Mouse (Mus musculus) embryonic facial prominence, embryonic 10.5 days (tissue): Measurements from ENCODE around the gene Tom1. TPM values are rescaled to one million over a fixed set of nuclear protein-coding genes. Genes with fewer than 3 reads are reported as not detected.

Experiments
- DNase-seq: peaks from one replicate; pipeline ENCODE4 v3.0.0-alpha.2; 2017; ENCODE audit warnings: low spot score
- H3K27ac ChIP-seq: fragments of 300-500 bp; sonication (generic); replicated peaks from 2 replicates; pipeline ENCODE4 v1.5.1; 2016; ENCODE audit warnings: mild to moderate bottlenecking
- H3K27me3 ChIP-seq: fragments of 300-500 bp; sonication (generic); replicated peaks from 2 replicates; pipeline ENCODE4 v1.6.1; 2016; ENCODE audit warnings: low read depth, mild to moderate bottlenecking; ENCODE audit not compliant: poor library complexity, severe bottlenecking
- H3K36me3 ChIP-seq: fragments of 300-500 bp; sonication (generic); replicated peaks from 2 replicates; pipeline ENCODE4 v1.6.1; 2016; ENCODE audit warnings: mild to moderate bottlenecking, moderate library complexity
- H3K4me1 ChIP-seq: fragments of 300-500 bp; sonication (generic); 2 replicates; pipeline ENCODE4 v1.6.1; 2016
- H3K4me3 ChIP-seq: fragments of 300-500 bp; sonication (generic); 2 replicates; pipeline ENCODE4 v1.5.1; 2016; ENCODE audit warnings: mild to moderate bottlenecking, moderate library complexity
- H3K9me3 ChIP-seq: fragments of 300-500 bp; sonication (generic); 2 replicates; pipeline ENCODE4 v1.6.1; 2016; ENCODE audit warnings: mild to moderate bottlenecking
- WGBS: fragments of 180-500 bp; shearing (Covaris S2); methylation state at CpG from one replicate; pipeline ENCODE4 v1.1.7; 2016; 5-methylcytosine and 5-hydroxymethylcytosine counted together
- polyA plus RNA-seq: library from polyadenylated mRNA; unstranded; fragments of >200 nt; fragmentation: Nextera tagmentation; extraction: Ambion mirVana; gene quantifications from 2 replicates; pipeline ENCODE4 v1.2.1, GENCODE M21; 2016

Tom1 gene
- polyA plus RNA-seq, 1 experiment from 2014 or later: 32.3 TPM

DNA sequence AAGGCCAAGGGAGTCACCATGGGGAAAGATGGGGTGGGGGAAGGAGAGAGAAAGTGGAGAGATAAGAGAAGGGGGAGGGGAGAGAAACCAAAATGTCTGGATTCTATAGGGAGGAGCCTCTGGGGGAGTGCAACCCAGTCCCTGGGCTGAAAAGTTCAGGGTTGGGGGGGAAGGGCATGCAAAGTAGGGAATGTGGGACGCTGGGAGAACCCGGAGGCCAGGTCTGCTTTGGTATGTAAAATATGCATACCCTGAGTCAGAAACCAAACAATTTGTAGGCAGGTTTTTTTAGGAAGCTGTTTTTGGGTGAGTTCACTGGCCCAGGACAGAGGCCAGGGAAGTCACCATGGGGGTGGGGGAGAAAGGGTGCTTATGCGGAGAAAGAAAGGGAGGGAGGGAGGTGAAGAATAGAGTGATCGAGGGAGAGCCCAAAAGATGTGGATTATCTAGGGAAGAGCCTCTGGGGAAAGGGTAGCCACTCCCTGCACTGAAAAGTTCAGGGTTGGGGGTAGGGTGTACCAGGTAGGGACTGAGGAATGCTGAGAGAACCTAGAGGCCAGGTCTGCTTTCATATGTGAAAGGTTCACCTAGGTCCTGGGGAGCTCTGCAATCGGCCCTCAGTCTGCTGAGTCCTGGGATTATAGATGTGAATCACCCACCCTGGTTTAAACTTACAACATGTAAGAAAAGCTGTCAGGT lies 15.1 kb upstream of the Tom1 start:
- Histone ChIP-seq H3K27ac (no peak overlapping the region), H3K4me3 (no peak overlapping the region), H3K27me3 (no peaks in the 10 kb centered on the region), H3K36me3 (peaks cover 84% of the 10 kb centered on the region), H3K4me1 (peaks cover 11% of the 10 kb centered on the region), H3K9me3 (no peaks in the 10 kb centered on the region)
- DNase-seq: peak; percentile 45
- 33% methylated on average over 5 of the region's 5 CpGs for WGBS

DNA sequence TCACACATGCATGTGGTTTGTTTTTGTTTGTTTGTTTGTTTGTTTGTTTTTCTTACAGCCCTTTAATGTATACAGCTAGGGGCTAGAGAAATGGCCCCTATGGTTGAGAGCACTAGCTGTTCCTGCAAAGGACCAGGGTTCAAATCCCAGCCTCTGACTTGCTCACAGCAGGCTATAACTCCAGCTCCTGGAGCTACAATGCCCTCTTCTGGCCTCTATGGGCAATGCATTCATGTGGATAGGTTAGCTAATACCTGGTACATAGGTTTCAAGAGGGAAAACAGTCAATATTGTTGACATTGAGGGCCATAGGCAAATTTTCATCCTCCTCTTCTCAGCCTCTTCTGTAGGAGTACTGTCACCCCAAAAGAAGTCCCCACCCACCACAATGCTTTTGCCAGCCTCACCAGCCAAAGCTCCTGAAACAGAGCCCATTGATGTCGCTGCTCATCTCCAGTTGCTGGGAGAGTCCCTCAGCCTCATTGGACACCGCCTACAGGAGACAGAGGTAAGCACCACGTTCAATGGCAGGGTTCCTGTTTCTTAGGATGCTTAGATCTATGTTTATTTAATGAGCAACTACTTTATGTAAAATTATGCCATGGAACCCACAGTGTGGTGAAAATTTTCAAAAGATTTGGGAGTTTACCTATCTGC lies 9.7 kb upstream of the Tom1 start:
- DNase-seq: no peak
- 92% methylated on average over 3 of the region's 3 CpGs for WGBS
- peaks cover 95% of the 10 kb centered on the region for H3K36me3 ChIP-seq

DNA sequence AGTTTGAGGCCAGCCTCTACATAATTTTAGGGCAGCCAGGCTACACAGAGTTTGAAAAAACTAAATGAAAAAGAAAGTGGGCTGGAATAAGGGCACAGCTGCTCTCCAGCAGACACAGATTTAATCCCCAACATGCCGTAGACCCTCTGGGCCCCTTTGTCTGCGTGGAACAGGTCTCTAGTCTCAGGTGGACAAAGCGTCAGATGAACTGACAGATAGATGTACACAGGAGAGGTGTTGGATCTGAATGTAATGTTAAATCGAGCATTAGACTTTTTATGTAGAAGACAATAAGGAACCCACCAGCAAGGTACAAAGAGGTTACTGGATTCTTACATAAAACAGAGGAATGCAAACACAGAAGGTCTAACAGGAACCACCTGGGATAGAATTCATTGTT lies 7.7 kb upstream of the Tom1 start:
- no peaks in the 10 kb centered on the region for H3K9me3 ChIP-seq
- H3K4me3 ChIP-seq: no peak overlapping the region
- WGBS: 92% methylated on average over 4 of the region's 4 CpGs
- H3K27ac ChIP-seq: no peak overlapping the region
- no peaks in the 10 kb centered on the region for H3K4me1 ChIP-seq
- H3K36me3 ChIP-seq: peaks cover 100% of the 10 kb centered on the region
- no peaks in the 10 kb centered on the region for H3K27me3 ChIP-seq
- no peak for DNase-seq

More for the DNA sequence above, 9.7 kb upstream of the Tom1 start:
- no peak overlapping the region for H3K27ac ChIP-seq
- H3K9me3 ChIP-seq: no peaks in the 10 kb centered on the region
- H3K4me3 ChIP-seq: no peak overlapping the region
- H3K4me1 ChIP-seq: no peaks in the 10 kb centered on the region
- no peaks in the 10 kb centered on the region for H3K27me3 ChIP-seq

DNA sequence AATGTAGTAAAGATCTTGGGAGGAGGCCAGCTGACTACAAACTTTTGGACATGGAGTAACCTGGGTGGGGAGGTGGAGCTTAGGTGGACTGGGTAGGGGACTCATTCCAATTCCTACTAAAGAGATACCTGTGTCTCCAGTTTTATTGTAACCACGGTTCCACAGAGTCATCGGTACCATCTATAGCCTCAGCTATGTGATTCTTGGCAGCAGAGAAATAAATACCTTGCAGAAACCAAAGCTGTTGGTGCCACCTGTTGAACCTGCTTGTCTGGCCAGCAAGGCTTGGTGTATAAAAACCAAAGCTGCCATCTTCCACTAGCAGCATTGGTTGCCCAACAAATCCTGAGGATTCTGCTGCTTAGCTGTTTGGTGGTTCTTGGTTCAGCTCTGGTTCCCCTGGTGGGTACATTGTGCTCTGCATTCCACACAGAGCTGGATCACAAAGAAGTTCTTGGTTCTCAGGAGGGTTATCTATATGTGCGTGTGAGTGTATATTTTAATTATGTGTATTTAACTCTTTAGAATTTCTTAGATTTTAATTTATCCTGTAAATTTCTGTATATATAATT lies 3.0 kb upstream of the Tom1 start:
- Histone ChIP-seq H3K27me3 (no peaks in the 10 kb centered on the region), H3K36me3 (peaks cover 64% of the 10 kb centered on the region), H3K4me1 (peaks cover 16% of the 10 kb centered on the region), H3K4me3 (no peak overlapping the region), H3K9me3 (no peaks in the 10 kb centered on the region), H3K27ac (no peak overlapping the region)
- WGBS: 95% methylated on average over 3 of the region's 3 CpGs
- no peak for DNase-seq

DNA sequence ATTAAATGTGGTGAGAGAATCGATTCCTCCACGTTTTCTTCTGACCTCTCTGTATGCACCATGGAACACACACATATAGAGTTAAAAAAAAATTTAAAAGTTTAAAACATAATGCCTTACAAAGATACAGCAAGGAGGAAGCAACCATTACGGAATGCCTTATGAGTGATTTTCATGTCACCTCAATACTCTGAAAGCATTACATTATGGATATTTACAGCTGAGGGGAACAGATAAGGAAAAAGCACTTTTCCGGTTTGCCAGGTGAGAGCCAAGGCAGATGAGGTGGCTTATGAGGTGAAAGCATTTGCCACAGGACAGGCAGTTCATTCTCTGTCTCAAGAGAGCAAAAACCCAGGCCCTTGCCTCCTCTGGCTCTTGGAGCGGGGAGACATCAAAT lies 544 bp upstream of the Tom1 start:
- peak overlapping the region; percentile 74 for H3K4me3 ChIP-seq
- H3K4me1 ChIP-seq: peaks cover 16% of the 10 kb centered on the region
- H3K9me3 ChIP-seq: no peaks in the 10 kb centered on the region
- H3K36me3 ChIP-seq: peaks cover 40% of the 10 kb centered on the region
- H3K27ac ChIP-seq: peak overlapping the region; percentile 86; the same call in 1 of the 2 replicates
- no peaks in the 10 kb centered on the region for H3K27me3 ChIP-seq
- DNase-seq: no peak
- 74% methylated on average over 5 of the region's 5 CpGs for WGBS

DNA sequence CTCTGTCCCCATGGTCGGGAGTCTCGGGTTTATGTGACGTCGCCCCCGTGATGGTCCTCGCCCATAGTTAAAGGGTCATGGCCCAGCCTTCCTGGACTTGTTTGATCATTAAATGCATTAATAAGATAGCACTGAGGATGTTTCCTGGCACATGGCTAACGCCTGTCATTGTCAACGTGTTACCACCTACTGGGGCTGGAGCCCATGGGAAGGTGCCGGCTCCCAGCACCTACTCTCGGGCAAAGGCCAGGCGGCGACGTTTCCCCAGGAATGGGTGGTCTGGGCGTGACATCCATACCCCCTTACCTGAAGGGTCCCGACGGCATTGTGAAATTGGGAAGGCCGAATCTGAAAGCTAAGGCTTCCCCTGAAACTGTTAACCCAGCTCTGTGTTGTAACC lies 780 bp downstream of the Tom1 start:
- H3K27ac ChIP-seq: peak overlapping the region; percentile 86
- peak overlapping the region; percentile 74 for H3K4me3 ChIP-seq
- peaks cover 27% of the 10 kb centered on the region for H3K36me3 ChIP-seq
- no peak for DNase-seq
- H3K9me3 ChIP-seq: no peaks in the 10 kb centered on the region
- H3K27me3 ChIP-seq: no peaks in the 10 kb centered on the region
- H3K4me1 ChIP-seq: peaks cover 21% of the 10 kb centered on the region
- WGBS: 2% methylated on average over 17 of the region's 17 CpGs

DNA sequence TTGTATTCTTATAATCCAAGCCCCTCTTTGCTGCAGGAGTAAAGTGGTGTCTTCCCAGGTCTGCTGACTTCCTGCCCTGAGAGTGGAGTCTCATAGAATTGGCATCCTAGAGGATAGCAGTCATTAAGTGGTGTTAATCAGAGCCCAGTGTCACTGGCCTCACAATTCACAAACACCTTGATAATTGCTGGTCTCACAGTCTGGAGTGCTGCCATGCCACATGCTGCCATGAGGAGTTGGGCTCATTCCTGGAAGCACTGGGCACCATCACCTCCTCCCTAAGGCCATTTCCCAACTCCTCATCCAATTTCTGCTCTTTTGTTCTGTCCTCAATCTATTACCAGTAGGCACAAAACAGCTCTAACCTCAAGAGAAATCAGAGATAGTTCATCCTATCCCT lies 2.1 kb downstream of the Tom1 start:
- DNase-seq: no peak
- Histone ChIP-seq H3K36me3 (peaks cover 13% of the 10 kb centered on the region), H3K9me3 (no peaks in the 10 kb centered on the region), H3K4me1 (peaks cover 21% of the 10 kb centered on the region), H3K27ac (no peak overlapping the region), H3K27me3 (no peaks in the 10 kb centered on the region), H3K4me3 (no peak overlapping the region)

DNA sequence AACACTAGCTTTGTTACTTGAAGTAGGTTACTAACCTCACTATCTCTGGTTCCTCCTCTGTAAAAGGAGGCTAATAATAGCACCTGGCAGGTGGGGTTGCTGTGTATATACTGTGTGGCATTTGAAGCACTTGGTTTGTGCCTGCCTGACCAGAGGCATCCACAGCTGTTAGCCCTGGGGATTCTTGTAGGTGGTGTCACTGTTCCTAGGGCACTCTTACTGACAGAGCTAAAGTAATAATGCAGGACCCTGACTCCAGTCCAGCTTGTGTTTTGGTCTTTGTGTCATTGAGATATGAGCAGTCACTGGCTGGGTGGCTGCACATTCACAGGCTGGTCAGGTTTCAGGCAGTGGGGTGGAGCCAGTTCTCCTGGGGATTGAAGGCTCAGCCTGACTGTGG lies 5.0 kb downstream of the Tom1 start:
- no peak for DNase-seq
- Histone ChIP-seq H3K4me3 (no peak overlapping the region), H3K36me3 (no peaks in the 10 kb centered on the region), H3K4me1 (peaks cover 14% of the 10 kb centered on the region), H3K27me3 (no peaks in the 10 kb centered on the region), H3K9me3 (no peaks in the 10 kb centered on the region), H3K27ac (no peak overlapping the region)

DNA sequence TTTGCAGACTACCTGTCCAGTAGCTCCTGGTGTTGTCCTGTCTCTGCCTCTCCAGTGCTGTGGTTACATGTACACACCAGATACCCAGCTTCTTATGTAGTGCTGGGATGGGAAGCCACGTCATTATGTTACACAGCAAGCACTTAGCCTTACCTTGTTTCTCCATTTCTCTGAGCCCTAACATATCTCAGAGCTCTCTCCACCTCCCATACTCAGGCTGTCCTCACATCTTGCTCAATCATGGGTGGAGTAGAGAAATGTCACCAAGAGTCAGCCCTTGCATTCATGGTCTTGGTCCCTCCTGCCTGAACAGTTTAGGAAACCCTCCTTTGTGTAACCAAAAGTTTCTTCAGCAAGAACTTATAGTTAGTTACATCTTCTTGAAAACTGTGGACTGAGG lies 6.2 kb downstream of the Tom1 start:
- Histone ChIP-seq H3K36me3 (no peaks in the 10 kb centered on the region), H3K4me3 (no peak overlapping the region), H3K27me3 (no peaks in the 10 kb centered on the region), H3K9me3 (no peaks in the 10 kb centered on the region), H3K4me1 (peaks cover 8% of the 10 kb centered on the region), H3K27ac (no peak overlapping the region)
- no peak for DNase-seq
- 85% methylated on average over 1 of the region's 1 CpGs for WGBS

DNA sequence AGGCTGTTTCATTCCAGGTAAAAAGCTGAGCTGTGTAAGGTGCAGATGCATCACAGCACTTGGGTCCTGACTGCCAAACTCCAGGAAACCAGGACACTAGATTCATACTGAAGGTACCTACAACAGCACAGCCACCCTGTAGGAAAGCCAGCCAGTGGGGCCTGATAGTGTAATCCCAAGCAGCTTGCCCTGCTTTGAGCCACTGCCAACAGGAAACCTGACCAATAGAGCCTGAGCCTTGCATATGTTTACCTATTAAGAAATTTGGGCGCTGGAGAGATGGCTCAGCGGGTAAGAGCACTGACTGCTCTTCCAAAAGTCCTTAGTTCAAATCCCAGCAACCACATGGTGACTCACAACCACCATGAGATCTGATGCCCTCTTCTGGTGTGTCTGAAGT lies 8.7 kb downstream of the Tom1 start:
- H3K36me3 ChIP-seq: no peaks in the 10 kb centered on the region
- DNase-seq: no peak
- H3K27me3 ChIP-seq: no peaks in the 10 kb centered on the region
- H3K9me3 ChIP-seq: no peaks in the 10 kb centered on the region
- peaks cover 5% of the 10 kb centered on the region; the same call in 1 of the 2 replicates for H3K4me1 ChIP-seq
- no peak overlapping the region for H3K27ac ChIP-seq
- 86% methylated on average over 2 of the region's 2 CpGs for WGBS
- H3K4me3 ChIP-seq: no peak overlapping the region

DNA sequence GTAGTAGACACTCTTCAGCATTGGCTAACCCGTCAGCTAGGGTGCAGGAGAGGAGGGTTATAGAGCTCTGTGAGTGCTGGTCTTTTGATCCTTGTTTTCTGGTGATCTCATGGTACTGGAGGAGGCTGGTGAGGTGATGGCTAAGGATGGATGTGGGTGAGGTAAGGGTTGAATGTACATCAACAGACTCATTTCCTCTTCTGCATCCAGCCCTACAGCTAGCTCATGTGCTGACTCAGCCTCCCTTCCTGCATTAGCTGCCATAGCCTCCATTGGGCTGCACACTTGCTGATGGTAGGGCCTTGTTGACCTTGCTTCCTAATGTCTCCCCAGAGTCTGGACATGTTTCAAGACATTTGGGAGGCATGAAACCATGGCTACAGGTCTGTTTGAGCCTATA lies 9.5 kb downstream of the Tom1 start:
- 91% methylated on average over 1 of the region's 1 CpGs for WGBS
- DNase-seq: no peak
- Histone ChIP-seq H3K27ac (no peak overlapping the region), H3K4me3 (no peak overlapping the region), H3K9me3 (no peaks in the 10 kb centered on the region), H3K4me1 (peaks cover 5% of the 10 kb centered on the region; the same call in 1 of the 2 replicates), H3K36me3 (no peaks in the 10 kb centered on the region), H3K27me3 (no peaks in the 10 kb centered on the region)

DNA sequence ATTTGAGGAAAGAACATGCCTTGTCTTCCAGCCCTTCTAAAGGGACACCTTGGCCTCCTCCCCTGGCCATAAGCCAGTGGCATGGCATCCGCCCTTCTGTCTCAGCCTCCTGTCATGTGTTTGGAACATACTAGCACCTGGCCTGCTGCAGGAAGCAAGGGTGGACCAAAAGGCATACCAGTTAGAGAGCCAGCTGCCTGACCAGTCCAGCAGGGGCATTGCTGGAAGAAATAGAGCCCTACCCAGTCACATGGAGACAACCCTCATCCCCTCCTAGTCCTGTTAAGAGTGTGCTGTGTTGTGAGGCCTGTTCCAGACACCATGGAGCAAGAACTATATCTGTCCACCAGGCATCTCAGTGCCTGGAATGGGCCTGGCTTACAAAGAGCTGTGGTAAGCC lies 12.8 kb downstream of the Tom1 start:
- no peaks in the 10 kb centered on the region for H3K9me3 ChIP-seq
- peaks cover 4% of the 10 kb centered on the region; the same call in 1 of the 2 replicates for H3K36me3 ChIP-seq
- no peaks in the 10 kb centered on the region for H3K27me3 ChIP-seq
- no peak overlapping the region for H3K27ac ChIP-seq
- H3K4me1 ChIP-seq: no peaks in the 10 kb centered on the region
- DNase-seq: no peak
- 84% methylated on average over 1 of the region's 1 CpGs for WGBS
- no peak overlapping the region for H3K4me3 ChIP-seq

DNA sequence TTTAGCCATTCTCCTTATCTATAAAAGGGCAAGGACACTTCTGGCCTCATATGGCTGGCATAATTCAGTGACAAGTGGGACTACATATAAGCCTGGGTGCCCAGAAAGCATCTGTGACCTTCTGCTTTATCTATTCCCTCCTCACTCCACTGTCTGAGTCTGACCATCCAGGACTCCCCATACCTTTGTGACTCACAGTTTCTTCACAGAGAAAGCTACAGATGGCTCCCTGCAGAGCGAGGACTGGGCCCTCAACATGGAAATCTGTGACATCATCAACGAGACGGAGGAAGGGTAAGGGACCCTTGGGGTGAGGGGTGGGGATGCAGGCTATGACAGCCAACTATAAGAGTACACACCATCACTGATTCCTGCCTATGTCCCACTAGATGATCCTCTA lies 14.3 kb downstream of the Tom1 start:
- no peak overlapping the region for H3K27ac ChIP-seq
- no peak overlapping the region for H3K4me3 ChIP-seq
- no peaks in the 10 kb centered on the region for H3K4me1 ChIP-seq
- H3K9me3 ChIP-seq: no peaks in the 10 kb centered on the region
- no peak for DNase-seq
- H3K36me3 ChIP-seq: peaks cover 7% of the 10 kb centered on the region; the same call in 1 of the 2 replicates
- 82% methylated on average over 3 of the region's 3 CpGs for WGBS
- H3K27me3 ChIP-seq: no peaks in the 10 kb centered on the region
